Mouse (Mus musculus) ES-E14 (cell line): Measurements from ENCODE around the gene Dock7. TPM values are rescaled to one million over a fixed set of nuclear protein-coding genes. Genes with fewer than 3 reads are reported as not detected.

Source experiments
- DNase-seq: peaks from one replicate; pipeline ENCODE4 v3.0.0-alpha.2; 2013; ENCODE audit warnings: low read depth, low spot score
- H3K27ac ChIP-seq: 2 replicates; pipeline ENCODE4 v1.5.1; 2012; ENCODE audit warnings: low read depth, mild to moderate bottlenecking, low read length, moderate library complexity, mixed read lengths; ENCODE audit not compliant: poor library complexity, insufficient read depth, severe bottlenecking
- H3K36me3 ChIP-seq: 2 replicates; pipeline ENCODE4 v1.6.1; 2012; ENCODE audit warnings: mild to moderate bottlenecking, low read length, moderate library complexity, mixed read lengths; ENCODE audit not compliant: control insufficient read depth, poor library complexity, insufficient read depth, severe bottlenecking
- H3K4me1 ChIP-seq, 2 experiments: fragments of 150-350 bp in 1 of 2; sonication (generic) in 1 of 2; 2 replicates each; pipeline ENCODE4 v1.6.1; 2012; ENCODE audit warnings: low read length in 2 of 2, mild to moderate bottlenecking in 1 of 2, mixed read lengths in 1 of 2; ENCODE audit not compliant: control insufficient read depth in 2 of 2, insufficient read depth in 2 of 2, poor library complexity in 1 of 2
- H3K4me3 ChIP-seq, 2 experiments: fragments of 150-350 bp in 1 of 2; sonication (generic) in 1 of 2; 2 replicates each; pipeline ENCODE4 v1.5.1; 2012; ENCODE audit warnings: low read length in 2 of 2, low read depth in 1 of 2, mild to moderate bottlenecking in 1 of 2, mixed read lengths in 1 of 2; ENCODE audit not compliant: insufficient read depth in 1 of 2, poor library complexity in 1 of 2, severe bottlenecking in 1 of 2
- H3K9ac ChIP-seq: 2 replicates; pipeline ENCODE4 v1.6.1; 2012; ENCODE audit warnings: low read depth, mild to moderate bottlenecking, low read length, mixed read lengths; ENCODE audit not compliant: poor library complexity, insufficient read depth, severe bottlenecking
- H3K9me3 ChIP-seq: fragments of 150-350 bp; sonication (generic); 2 replicates; pipeline ENCODE4 v1.6.1; 2012; ENCODE audit warnings: low read depth, mild to moderate bottlenecking, low read length; ENCODE audit not compliant: control insufficient read depth, insufficient read depth
- CHD2 ChIP-seq: IDR thresholded peaks from 2 replicates; pipeline ENCODE4 v1.6.1; 2014; ENCODE audit warnings: mild to moderate bottlenecking, low read depth, low read length, inconsistent platforms
- HCFC1 ChIP-seq: IDR thresholded peaks from 2 replicates; pipeline ENCODE4 v1.6.1; 2012; ENCODE audit warnings: low read length, inconsistent platforms, borderline replicate concordance; ENCODE audit not compliant: insufficient read depth
- MAFK ChIP-seq: IDR thresholded peaks from 2 replicates; pipeline ENCODE4 v1.6.1; 2014; ENCODE audit warnings: mild to moderate bottlenecking, low read depth, low read length, inconsistent platforms; ENCODE audit not compliant: insufficient read depth
- ZC3H11A ChIP-seq: IDR thresholded peaks from 2 replicates; pipeline ENCODE4 v1.6.1; 2012; ENCODE audit warnings: low read depth, mild to moderate bottlenecking, inconsistent platforms, low read length, borderline replicate concordance
- ZNF384 ChIP-seq: IDR thresholded peaks from 2 replicates; pipeline ENCODE4 v1.6.1; 2012; ENCODE audit warnings: low read depth, low read length, inconsistent platforms
- in situ Hi-C, 2 experiments: fragments of 600-800 bp; cut with MboI; formaldehyde crosslinking; loops; one replicate each; pipeline ENCODE4 v1.15.1; 2025; ENCODE audit warnings: low sequenced_read_pairs in 2 of 2, inconsistent platforms in 1 of 2; ENCODE audit not compliant: unreplicated experiment in 2 of 2
- total RNA-seq: library from RNA; depleted of rRNA; stranded (reverse); fragments of 300-350 nt; gene quantifications from 2 replicates; pipeline ENCODE4 v1.2.3, GENCODE M21; 2012

Gene Dock7
- total RNA-seq, 1 experiment: 22.8 TPM

GRCm38 (mm10) chr4:99141578-99141977 is 20.9 kb upstream of the Dock7 start:
- no peaks in the 10 kb centered on the region for H3K9me3 ChIP-seq
- in situ Hi-C loops: no loop called here
- no peak for TF ChIP-seq ZNF384
- TF ChIP-seq MAFK: no peak
- no peak for TF ChIP-seq HCFC1
- no peak for TF ChIP-seq ZC3H11A
- TF ChIP-seq CHD2: no peak

GRCm38 (mm10) chr4:99141171-99141570 is 20.5 kb upstream of the Dock7 start:
- Histone ChIP-seq H3K9me3 (no peaks in the 10 kb centered on the region), H3K9ac (no peak overlapping the region), H3K27ac (no peak overlapping the region), H3K4me3 (no peak overlapping the region), H3K4me1 (no peaks in the 10 kb centered on the region), H3K36me3 (no peaks in the 10 kb centered on the region)
- in situ Hi-C loops: no loop called here
- DNase-seq: no peak
- TF ChIP-seq ZC3H11A: no peak
- no peak for TF ChIP-seq ZNF384
- no peak for TF ChIP-seq MAFK
- no peak for TF ChIP-seq CHD2
- TF ChIP-seq HCFC1: no peak

More at GRCm38 (mm10) chr4:99141578-99141977, 20.9 kb upstream of the Dock7 start:
- H3K4me1 ChIP-seq: no peaks in the 10 kb centered on the region
- no peak overlapping the region for H3K27ac ChIP-seq
- no peaks in the 10 kb centered on the region for H3K36me3 ChIP-seq
- DNase-seq: no peak
- no peak overlapping the region for H3K9ac ChIP-seq
- no peak overlapping the region for H3K4me3 ChIP-seq

- in situ Hi-C loops: no loop called here
- no peak for DNase-seq
- no peak overlapping the region for H3K4me3 ChIP-seq
- H3K9ac ChIP-seq: no peak overlapping the region
- H3K36me3 ChIP-seq: no peaks in the 10 kb centered on the region
- no peak overlapping the region for H3K27ac ChIP-seq
- no peak for TF ChIP-seq ZC3H11A
- H3K9me3 ChIP-seq: no peaks in the 10 kb centered on the region
- H3K4me1 ChIP-seq: no peaks in the 10 kb centered on the region
Measured at GRCm38 (mm10) chr4:99137986-99138641, 17.4 kb upstream of the Dock7 start.

- no peaks in the 10 kb centered on the region for H3K9me3 ChIP-seq
- H3K4me3 ChIP-seq: no peak overlapping the region
- TF ChIP-seq ZNF384: no peak
- TF ChIP-seq MAFK: no peak
- TF ChIP-seq ZC3H11A: no peak
- TF ChIP-seq CHD2: no peak
- TF ChIP-seq HCFC1: no peak
- in situ Hi-C loops: no loop called here
- no peak overlapping the region for H3K9ac ChIP-seq
- DNase-seq: no peak
- no peak overlapping the region for H3K27ac ChIP-seq
- H3K36me3 ChIP-seq: no peaks in the 10 kb centered on the region
- peaks cover 0 to 3% of the 10 kb centered on the region in 2 experiments; a peak in 1 of 4 replicates for H3K4me1 ChIP-seq
Measured at GRCm38 (mm10) chr4:99134522-99134921, 13.8 kb upstream of the Dock7 start.

- Histone ChIP-seq H3K9ac (no peak overlapping the region), H3K4me3 (no peak overlapping the region), H3K4me1 (peaks cover 0 to 3% of the 10 kb centered on the region in 2 experiments; a peak in 1 of 4 replicates), H3K27ac (no peak overlapping the region), H3K36me3 (no peaks in the 10 kb centered on the region), H3K9me3 (no peaks in the 10 kb centered on the region)
- no peak for DNase-seq
- in situ Hi-C loops: no loop called here
- no peak for TF ChIP-seq ZNF384
- TF ChIP-seq MAFK: no peak
- TF ChIP-seq ZC3H11A: no peak
- no peak for TF ChIP-seq HCFC1
- TF ChIP-seq CHD2: no peak
Measured at GRCm38 (mm10) chr4:99133326-99133725, 12.6 kb upstream of the Dock7 start.
